Mouse (Mus musculus): Measurements from ENCODE around the gene Crk. TPM values are rescaled to one million over a fixed set of nuclear protein-coding genes. Genes with fewer than 3 reads are reported as not detected.
"Not testable (repeated sequence)": the region's sequence is repeated elsewhere in the genome, so short reads cannot be mapped to it uniquely, and the experiment has no call there.

Crk gene
- polyA plus RNA-seq, 1 experiment = 39.3 TPM

DNA sequence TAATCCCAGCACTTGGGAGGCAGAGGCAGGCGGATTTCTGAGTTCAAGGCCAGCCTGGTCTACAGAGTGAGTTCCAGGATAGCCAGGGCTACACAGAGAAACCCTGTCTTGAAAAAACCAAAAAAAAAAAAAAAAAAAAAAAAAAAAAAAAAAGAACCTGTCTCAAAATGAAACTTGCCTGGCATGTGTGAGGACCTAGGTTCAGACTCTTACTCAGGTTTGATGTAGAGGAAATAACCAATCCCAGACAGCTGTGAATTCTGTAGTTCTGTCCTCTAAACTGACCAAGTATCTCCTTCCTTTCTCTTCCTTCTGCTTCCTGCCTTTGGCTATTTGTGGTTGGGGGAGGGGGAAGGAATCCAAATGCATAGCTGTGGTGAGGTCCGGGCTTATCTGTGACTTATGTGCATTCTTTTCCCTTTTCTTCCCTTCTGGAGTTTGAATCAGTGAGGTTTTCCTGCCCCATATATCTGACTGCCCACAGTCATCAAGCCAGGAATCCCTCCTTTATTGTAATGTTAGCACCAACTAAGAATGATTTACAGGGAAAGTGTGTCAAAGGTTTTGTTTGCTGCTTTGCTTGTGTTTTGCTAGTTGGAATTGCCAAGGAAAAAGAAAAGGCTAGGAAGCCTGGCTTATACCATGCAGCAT, 8.4 kb downstream of the Crk start:
- TF ChIP-seq MYOG (IDR thresholded peaks at IDR 0.05; ENCODE audit: control insufficient read depth, extremely low read depth, insufficient read length) = no peak
- peak; percentile 7 for TF ChIP-seq MYOD1 (IDR thresholded peaks at IDR 0.05; ENCODE audit: control insufficient read depth, insufficient read length, low read depth)
- H3ac ChIP-seq (ENCODE audit: control insufficient read depth, insufficient read length, low read depth) = no peak overlapping the region
- H3K36me3 ChIP-seq (ENCODE audit: control insufficient read depth, insufficient read depth) = peaks cover 66% of the 10 kb centered on the region
- H3K4me3 ChIP-seq (ENCODE audit: insufficient read depth, poor library complexity, severe bottlenecking) = no peak overlapping the region
- H3K79me2 ChIP-seq (ENCODE audit: control insufficient read depth, insufficient read depth) = peaks cover 100% of the 10 kb centered on the region
- peaks cover 87% of the 10 kb centered on the region for H3K79me3 ChIP-seq (ENCODE audit: low read depth)
- no peaks in the 10 kb centered on the region for H3K27me3 ChIP-seq (ENCODE audit: control insufficient read depth, insufficient read depth, insufficient read length)

DNA sequence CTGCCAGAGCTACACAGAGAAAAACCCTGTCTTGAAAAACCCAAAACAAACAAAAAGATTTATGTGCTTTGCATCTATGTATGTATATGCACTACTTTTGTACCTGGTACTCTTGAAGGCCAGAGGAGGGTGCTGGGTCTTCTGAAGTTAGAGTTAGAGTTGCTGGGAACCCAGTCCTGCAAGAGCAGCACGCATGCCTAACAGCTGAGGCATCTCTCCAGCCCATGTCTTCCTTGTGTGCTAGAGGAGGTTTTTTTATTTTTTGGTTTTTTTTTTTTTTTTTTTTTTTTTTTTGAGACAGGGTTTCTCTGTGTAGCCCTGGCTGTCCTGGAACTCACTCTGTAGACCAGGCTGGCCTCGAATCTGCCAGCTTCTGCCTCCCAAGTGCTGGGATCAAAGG, 9.1 kb downstream of the Crk start:
- Histone ChIP-seq H3K79me3 (ENCODE audit: low read depth) (peaks cover 88% of the 10 kb centered on the region), H3ac (ENCODE audit: control insufficient read depth, insufficient read length, low read depth) (no peak overlapping the region), H3K36me3 (ENCODE audit: control insufficient read depth, insufficient read depth) (peaks cover 67% of the 10 kb centered on the region), H3K79me2 (ENCODE audit: control insufficient read depth, insufficient read depth) (peaks cover 100% of the 10 kb centered on the region), H3K27me3 (ENCODE audit: control insufficient read depth, insufficient read depth, insufficient read length) (no peaks in the 10 kb centered on the region), H3K4me3 (ENCODE audit: insufficient read depth, poor library complexity, severe bottlenecking) (no peak overlapping the region)
- TF ChIP-seq CEBPB (IDR thresholded peaks at IDR 0.05; ENCODE audit: low read depth) = no peak
- no peak for TF ChIP-seq MAX (IDR thresholded peaks at IDR 0.05)

DNA sequence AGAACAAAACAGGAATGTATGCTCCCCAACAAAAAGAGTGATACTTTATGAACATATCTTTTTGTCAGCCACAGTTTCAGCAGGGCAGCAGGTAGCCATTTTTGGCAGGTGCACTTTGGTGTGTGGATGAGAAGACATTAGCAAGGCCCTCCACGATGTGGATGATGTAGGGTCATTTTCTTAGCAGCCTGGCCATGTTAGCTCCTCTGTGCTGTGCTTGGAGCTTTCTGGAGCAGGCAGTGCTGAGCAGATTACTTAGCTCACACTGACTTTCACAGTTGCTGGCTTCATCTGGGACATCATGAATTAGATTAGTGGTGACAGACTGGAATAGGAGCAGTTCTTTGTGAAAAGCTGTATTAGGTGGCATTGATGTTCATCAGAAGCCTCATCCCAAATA, 10.9 kb downstream of the Crk start:
- H3K36me3 ChIP-seq (ENCODE audit: control insufficient read depth, insufficient read depth) = peaks cover 73% of the 10 kb centered on the region
- H3ac ChIP-seq (ENCODE audit: control insufficient read depth, insufficient read length, low read depth) = no peak overlapping the region
- TF ChIP-seq MYOD1 (IDR thresholded peaks at IDR 0.05; ENCODE audit: control insufficient read depth, insufficient read length, low read depth) = no peak
- TF ChIP-seq USF1 (IDR thresholded peaks at IDR 0.05; ENCODE audit: low read depth) = no peak
- no peak for TF ChIP-seq CTCF (IDR thresholded peaks at IDR 0.05; ENCODE audit: control insufficient read depth, insufficient read depth, insufficient read length)
- no peak for TF ChIP-seq MYOG (IDR thresholded peaks at IDR 0.05; ENCODE audit: control insufficient read depth, extremely low read depth, insufficient read length)
- no peak for TF ChIP-seq CEBPB (IDR thresholded peaks at IDR 0.05; ENCODE audit: low read depth)
- no peak for TF ChIP-seq FOSL1 (IDR thresholded peaks at IDR 0.05; ENCODE audit: insufficient read depth, low read length, poor library complexity, severe bottlenecking)
- TF ChIP-seq MAX (IDR thresholded peaks at IDR 0.05) = no peak
- peaks cover 85% of the 10 kb centered on the region for H3K79me3 ChIP-seq (ENCODE audit: low read depth)
- H3K4me3 ChIP-seq (ENCODE audit: insufficient read depth, poor library complexity, severe bottlenecking) = no peak overlapping the region
- peaks cover 100% of the 10 kb centered on the region for H3K79me2 ChIP-seq (ENCODE audit: control insufficient read depth, insufficient read depth)
- H3K27me3 ChIP-seq (ENCODE audit: control insufficient read depth, insufficient read depth, insufficient read length) = no peaks in the 10 kb centered on the region

DNA sequence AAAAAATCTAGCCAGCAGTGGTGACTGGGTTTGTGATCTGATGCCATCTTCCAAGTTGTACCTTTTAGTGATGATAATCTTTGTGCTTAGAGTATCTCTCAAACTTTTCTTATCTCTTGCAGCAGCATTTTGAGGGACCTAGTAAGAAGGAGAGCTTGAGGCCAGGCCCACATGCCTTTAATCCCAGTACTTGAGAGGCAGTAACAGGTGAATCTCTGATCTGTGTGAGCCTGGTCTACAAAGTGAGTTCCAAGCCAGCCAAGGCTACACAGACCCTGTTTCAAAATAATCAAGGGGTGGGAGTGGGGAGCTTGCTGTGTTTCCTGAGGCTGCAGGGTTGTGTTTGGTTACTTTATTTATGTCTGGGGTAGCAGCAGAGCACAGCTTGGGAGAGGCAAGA, 12.0 kb downstream of the Crk start:
- H3K36me3 ChIP-seq (ENCODE audit: control insufficient read depth, insufficient read depth) = peaks cover 81% of the 10 kb centered on the region
- H3ac ChIP-seq (ENCODE audit: control insufficient read depth, insufficient read length, low read depth) = no peak overlapping the region
- H3K79me3 ChIP-seq (ENCODE audit: low read depth) = peaks cover 85% of the 10 kb centered on the region
- no peak overlapping the region for H3K4me3 ChIP-seq (ENCODE audit: insufficient read depth, poor library complexity, severe bottlenecking)
- TF ChIP-seq CEBPB (IDR thresholded peaks at IDR 0.05; ENCODE audit: low read depth) (no peak), CTCF (IDR thresholded peaks at IDR 0.05; ENCODE audit: control insufficient read depth, insufficient read depth, insufficient read length) (no peak), MYOD1 (IDR thresholded peaks at IDR 0.05; ENCODE audit: control insufficient read depth, insufficient read length, low read depth) (no peak), MYOG (IDR thresholded peaks at IDR 0.05; ENCODE audit: control insufficient read depth, extremely low read depth, insufficient read length) (no peak), MAX (IDR thresholded peaks at IDR 0.05) (no peak), USF1 (IDR thresholded peaks at IDR 0.05; ENCODE audit: low read depth) (no peak), FOSL1 (IDR thresholded peaks at IDR 0.05; ENCODE audit: insufficient read depth, low read length, poor library complexity, severe bottlenecking) (no peak)
- H3K27me3 ChIP-seq (ENCODE audit: control insufficient read depth, insufficient read depth, insufficient read length) = no peaks in the 10 kb centered on the region
- peaks cover 100% of the 10 kb centered on the region for H3K79me2 ChIP-seq (ENCODE audit: control insufficient read depth, insufficient read depth)

DNA sequence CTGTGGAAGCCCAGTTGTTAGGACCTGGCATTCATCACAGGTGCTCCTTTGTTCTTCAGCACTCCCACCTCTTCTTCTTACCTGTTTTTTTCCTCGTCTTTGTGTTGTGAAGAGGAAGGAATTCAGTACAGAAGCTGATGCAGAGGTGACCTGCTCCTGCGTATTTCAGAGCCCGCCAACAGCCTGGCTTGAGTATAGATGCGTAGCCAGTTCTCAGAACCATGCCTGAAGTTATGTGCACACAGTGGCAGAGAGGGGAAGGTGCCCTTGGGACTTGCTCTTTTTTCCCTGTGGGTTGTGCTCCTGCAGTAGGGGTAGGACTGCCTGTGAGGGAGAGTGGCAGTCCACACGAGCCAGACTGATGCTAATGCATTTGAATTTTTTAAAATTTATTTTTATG, 14.5 kb downstream of the Crk start:
- Histone ChIP-seq H3K79me2 (ENCODE audit: control insufficient read depth, insufficient read depth) (peaks cover 100% of the 10 kb centered on the region), H3K4me3 (ENCODE audit: insufficient read depth, poor library complexity, severe bottlenecking) (no peak overlapping the region), H3ac (ENCODE audit: control insufficient read depth, insufficient read length, low read depth) (no peak overlapping the region), H3K27me3 (ENCODE audit: control insufficient read depth, insufficient read depth, insufficient read length) (no peaks in the 10 kb centered on the region), H3K79me3 (ENCODE audit: low read depth) (peaks cover 92% of the 10 kb centered on the region), H3K36me3 (ENCODE audit: control insufficient read depth, insufficient read depth) (peaks cover 98% of the 10 kb centered on the region)
- TF ChIP-seq CTCF (IDR thresholded peaks at IDR 0.05; ENCODE audit: control insufficient read depth, insufficient read depth, insufficient read length) (no peak), USF1 (IDR thresholded peaks at IDR 0.05; ENCODE audit: low read depth) (no peak), MYOD1 (IDR thresholded peaks at IDR 0.05; ENCODE audit: control insufficient read depth, insufficient read length, low read depth) (no peak), MYOG (IDR thresholded peaks at IDR 0.05; ENCODE audit: control insufficient read depth, extremely low read depth, insufficient read length) (no peak), CEBPB (IDR thresholded peaks at IDR 0.05; ENCODE audit: low read depth) (no peak), MAX (IDR thresholded peaks at IDR 0.05) (no peak), FOSL1 (IDR thresholded peaks at IDR 0.05; ENCODE audit: insufficient read depth, low read length, poor library complexity, severe bottlenecking) (no peak)

- H3K36me3 ChIP-seq (ENCODE audit: control insufficient read depth, insufficient read depth) = peaks cover 99% of the 10 kb centered on the region
- not testable (repeated sequence) for H3K27me3 ChIP-seq (ENCODE audit: control insufficient read depth, insufficient read depth, insufficient read length)
These were observed 18.4 kb downstream of the Crk start for GRCm38 (mm10) chr11:75697464-75697863.

More at GRCm38 (mm10) chr11:75697464-75697863, 18.4 kb downstream of the Crk start:
- peaks cover 78% of the 10 kb centered on the region for H3K79me3 ChIP-seq (ENCODE audit: low read depth)
- not testable (repeated sequence) for H3K4me3 ChIP-seq (ENCODE audit: insufficient read depth, poor library complexity, severe bottlenecking); H3ac ChIP-seq (ENCODE audit: control insufficient read depth, insufficient read length, low read depth)
- H3K79me2 ChIP-seq (ENCODE audit: control insufficient read depth, insufficient read depth) = peaks cover 99% of the 10 kb centered on the region

Measured in C2C12 (cell line).